Mouse (Mus musculus) heart, adult 8-10 months (tissue): ENCODE measurements at regions not wholly inside any gene's neighbourhood (a gene's known extent, or its start where the extent isn't known, plus 50 kb on each side); places are given as distances from the start of the nearest gene placed in this dataset.

Experiments used
- DNase-seq: peaks from one replicate; pipeline ENCODE4 v3.0.0; 2022; ENCODE audit warnings: low spot score

DNA sequence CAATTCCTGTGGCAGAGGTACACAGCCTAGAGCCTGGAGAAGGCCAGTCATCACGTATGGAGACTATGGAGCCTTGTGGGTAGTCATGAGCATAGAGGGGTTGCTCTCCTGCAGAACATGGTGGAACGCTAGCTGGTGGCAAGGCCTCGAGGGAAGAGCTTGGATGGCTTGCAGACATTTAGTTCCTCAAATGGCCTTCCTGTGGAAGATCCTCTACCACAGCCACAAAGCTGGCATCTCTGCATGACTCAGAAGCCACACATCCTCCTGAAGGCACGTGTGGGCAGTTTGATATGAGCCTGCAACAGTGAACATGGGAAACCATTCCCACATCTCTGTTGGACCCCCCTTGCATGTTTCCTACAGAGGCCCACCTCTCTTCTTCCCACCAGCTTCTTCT, 547.9 kb upstream of the Lrrc6 start:
- no peak for DNase-seq

DNA sequence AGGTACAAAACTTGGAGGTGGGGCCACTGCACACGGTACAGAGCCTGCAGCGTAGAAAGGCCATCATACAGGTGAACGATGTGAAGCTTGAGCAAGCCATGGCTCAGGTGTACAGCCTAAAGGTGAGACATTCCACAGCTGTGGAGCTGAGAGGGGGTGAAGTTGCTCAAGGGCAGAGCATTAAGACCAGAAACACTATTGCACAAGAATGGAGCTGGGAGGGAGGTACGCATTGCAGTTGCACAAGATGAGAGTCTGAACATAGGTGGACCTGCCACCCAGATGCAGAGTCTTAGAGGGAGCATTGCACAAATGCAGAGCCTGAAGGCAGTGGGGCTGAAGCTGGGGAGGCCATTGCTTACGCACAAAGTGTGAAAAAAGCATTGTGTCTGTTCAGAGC, 547.4 kb upstream of the Lrrc6 start:
- no peak for DNase-seq

DNA sequence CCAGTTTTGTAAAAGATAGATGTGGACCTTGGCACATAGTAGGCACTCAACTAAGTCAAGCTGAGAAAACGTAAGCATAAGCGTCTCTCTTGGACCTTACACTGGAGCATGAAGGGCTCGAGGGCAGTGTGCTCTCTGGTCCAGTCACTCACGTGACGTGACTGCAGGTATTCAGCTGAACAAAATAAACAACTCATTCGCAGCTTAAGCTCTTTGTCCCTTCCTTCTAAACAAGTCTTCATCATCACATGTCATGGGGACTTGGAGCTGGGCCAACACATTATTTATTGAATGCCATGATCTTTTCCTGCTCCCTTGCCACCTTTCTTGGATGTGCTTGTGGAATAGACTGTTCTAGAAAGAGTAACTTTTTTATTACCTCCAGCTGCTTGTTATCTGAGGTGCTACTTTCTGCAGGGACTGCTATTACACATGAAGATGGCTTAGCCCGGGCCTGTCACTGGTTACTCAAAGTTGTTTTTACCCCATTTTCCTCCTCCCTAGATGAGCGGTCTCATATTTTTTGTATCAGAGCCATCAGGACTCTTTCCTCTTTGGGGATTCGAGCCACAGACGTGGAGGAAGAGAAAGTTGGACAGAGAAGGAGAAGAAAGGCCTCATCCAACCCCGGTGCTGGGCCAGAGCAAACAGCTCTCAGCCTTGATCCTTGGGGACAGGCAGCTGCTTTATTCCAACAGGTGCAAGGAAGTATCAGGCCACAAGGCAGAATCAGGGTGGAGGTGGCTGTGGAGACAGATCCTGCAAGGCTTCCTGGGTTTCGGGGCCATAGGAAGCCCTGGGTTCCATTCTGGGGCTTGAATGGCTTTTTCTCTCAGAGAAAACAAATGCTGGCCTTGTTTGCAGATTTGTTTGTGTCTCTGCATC, 545.5 kb upstream of the Lrrc6 start:
- no peak for DNase-seq

DNA sequence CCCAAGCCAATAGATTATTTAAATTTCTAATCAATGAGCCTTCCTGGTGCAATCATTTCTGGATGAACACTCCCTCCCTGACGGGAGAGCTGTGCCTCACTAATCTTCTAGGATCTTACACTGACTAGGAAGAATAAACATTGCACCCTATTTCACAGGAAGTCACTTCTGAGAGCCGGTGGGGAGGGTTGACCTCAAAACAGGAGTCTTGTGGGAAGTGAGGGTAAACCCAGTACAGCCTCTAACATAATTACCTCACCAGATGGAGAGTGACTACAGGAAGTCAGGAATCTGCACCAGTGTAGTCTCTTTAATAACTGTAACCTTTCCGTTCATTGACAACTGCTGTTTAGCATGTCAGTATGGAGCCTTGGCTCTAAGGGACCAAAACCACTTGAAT, 544.6 kb upstream of the Lrrc6 start:
- peak; percentile 53 for DNase-seq

DNA sequence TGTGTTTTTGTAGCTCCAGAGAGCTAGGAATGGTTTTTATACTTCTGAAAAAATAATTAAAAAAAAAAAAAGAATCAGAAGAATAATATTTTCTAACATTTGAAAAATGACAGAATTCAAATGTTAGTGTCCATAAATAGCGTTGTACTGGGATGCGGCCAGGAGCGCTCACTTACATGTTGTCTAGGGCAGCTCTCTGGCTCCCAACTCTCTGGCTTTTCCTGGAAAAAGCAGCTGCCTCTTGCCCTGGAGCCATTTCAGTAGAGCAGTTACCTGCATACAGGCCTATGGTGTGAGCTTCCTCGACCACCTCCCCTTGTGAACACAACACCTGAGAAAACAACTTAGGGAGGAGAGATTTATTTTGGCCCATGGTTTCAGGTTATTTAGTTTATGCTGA, 544.1 kb upstream of the Lrrc6 start:
- no peak for DNase-seq

DNA sequence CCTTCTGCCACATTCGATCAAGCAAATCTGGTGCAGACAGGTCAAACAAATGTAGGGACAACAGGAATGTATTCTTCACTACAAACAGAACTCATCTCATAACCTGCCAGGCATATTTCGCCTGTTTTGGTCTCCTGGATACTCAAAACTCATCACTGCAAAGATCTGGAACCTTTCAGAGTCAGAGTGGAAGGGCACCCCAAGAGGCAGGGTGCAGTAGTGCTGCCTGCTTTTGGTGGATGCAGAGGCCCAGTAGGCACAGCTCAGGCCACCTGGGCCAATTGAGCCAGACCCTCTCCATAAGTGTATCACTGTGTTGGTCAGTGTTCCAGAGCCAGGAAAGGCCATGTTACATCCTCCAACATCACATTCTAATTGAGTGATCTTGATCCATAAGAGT, 541.4 kb upstream of the Lrrc6 start:
- no peak for DNase-seq

DNA sequence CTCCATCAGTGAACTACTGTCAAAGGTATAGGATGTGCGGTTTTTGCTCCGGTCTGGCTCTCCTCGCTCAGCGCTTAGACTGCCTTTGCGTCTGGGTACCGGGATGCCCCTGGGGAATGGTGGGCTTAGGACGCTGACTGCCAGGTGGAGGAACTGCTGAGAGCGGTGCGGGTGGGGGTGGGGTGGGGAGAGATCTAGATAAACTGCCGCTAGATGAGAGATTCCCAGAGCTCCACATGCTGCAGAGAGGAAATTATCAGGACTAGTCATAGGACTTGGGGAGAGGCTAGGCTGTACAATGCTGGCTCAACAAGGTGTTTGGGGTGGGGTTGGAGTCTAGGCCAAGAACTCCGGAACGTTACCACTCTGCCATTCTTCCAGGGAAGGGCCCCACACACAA, 539.5 kb upstream of the Lrrc6 start:
- no peak for DNase-seq

DNA sequence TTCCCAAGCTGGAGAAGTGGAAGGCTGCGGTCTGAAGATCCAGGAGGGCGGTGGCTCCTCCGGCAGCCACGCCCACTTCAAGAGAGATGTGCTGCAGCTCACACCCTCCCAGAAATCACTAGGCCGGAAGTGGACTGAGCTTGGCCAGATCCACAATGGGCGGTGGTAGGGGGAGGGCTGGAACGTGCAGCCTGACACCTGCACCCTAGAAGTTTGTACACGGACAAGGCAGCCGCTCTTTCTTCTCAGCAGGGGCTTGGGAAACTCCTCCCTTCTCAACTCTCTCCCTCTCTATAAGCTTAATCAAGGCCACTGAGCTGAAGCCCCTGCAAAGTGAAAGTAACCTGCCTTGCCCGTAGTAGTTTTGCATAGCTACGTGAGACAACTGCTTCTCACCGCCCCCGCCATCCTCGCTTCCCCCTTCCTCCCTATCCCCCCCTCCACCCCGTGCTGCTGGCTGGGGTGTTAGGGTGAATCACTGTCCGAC, 538.8 kb upstream of the Lrrc6 start:
- DNase-seq, result peak; percentile 84

DNA sequence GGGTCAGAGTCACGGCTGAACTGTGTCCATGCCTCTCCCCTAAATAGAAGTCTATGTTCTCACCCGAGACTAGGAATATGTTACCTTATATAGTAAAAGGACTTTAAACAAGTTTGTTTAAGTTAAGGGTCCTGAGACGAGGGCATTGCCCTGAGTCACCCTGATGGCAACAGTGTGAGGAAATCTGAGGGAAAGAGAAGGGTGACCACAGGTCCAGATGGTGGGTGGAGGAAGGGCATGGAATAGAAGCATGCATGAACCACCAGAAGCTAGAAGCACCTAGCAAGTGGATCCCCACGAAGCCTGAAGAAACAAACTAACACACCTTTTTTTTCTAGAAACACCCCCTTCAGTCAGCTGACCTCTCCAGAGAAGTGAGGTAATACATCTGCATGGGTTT, 536.9 kb upstream of the Lrrc6 start:
- no peak for DNase-seq

DNA sequence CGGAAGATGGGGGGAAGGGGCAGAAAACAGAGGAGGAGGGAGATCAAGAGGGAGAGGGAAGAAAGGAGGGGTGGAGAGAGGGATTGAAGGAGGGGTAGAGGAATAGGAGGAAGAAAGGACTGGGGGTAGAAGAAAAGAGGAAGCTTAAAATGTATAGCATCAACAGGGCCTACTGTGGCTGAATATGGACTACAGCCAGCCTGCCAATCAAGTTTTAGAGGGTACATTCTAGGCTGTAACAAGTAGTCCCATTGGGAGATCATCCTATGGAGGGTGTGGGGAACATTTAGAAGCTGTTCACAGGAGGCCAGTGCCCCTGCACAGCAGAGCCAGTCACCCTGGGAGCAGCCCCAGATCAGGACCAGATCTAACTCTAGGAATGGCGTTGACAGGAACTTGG, 535.6 kb upstream of the Lrrc6 start:
- no peak for DNase-seq

DNA sequence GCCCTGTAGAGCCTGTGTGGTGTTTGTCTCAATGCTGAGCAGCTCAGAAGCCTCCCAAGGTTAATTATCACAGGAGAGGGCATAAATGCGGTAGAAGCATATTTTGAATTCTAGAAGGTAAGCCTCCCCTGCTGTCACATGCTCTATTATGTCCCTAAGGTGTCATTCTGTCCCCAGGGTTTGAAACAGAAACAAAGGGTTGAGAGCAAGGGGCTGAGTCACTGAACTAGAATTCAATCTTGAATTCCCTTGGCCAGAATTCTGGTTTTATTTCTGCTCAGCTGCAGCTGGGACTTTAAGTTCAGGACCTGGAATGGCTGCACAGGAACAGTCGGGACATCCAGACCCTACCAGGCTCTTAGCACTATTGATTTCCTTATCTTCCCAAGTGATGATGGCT, 533.2 kb upstream of the Lrrc6 start:
- DNase-seq, result no peak

DNA sequence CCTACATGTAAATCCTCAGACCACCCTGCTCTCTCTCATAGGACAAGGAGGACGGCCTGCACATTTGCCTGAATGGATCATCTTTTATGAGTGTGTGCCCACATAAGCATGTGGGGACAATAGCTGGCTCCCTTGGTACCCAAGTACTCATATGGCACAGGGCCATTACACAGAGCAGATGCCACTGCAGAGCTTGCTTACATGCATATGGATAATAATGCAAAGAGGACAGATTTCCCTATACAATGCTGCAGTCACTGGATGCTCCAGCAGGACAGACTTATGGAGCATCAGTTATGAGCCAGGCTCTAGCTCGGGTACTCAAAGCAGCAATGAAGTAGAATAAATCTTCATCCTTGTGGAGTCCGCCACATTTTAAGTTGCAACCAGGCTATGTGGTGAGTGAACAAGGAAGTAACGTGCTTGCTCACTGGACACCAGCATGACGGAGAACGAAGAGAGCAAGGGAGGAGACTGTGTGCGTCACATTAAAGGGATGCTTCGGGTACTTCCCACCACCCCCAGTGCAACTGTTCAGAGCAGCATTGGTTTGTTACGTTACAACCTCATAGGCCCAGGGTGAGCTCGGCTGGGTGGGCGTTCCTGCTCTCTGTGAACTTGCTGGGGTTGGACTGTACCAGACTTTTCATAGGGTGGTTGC, 531.3 kb upstream of the Lrrc6 start:
- DNase-seq, result no peak

DNA sequence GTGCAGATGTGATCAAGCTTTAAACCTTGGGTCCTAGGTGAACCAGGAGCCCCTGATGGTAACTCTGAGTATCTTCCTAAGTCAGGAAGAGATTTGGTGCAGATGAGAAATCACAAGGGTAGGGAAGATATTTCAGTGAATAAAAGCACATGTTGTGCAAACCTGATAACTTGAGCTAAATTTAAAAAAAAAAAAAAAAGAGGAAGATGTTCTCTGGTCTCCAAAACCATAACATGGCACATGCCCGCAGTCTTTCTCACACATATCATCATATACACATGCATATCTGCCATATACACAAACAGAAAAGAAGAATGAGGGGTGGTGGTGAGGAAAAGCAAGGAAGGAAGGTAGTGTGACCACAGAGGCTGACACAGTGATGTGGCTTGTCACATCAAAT, 530.3 kb upstream of the Lrrc6 start:
- no peak for DNase-seq

DNA sequence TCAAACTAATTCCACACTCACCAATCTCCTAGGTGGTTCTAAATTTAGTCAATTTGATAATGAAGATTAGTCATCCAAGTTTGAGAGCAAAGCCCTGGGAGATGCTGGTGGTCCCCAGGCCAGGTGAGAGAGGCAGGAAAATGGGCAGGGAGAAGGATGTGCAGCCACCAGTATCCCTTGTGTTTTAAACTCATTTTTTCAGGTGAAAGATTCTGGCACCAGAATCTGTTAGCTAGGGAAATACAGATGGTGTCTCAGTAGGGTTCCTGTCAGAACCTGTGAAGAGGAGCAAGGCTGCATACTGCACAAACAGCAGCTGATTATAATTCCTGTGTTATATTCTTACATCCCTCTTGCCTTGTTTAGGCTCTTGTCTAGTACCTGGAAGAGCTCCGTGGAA, 527.5 kb upstream of the Lrrc6 start:
- no peak for DNase-seq

DNA sequence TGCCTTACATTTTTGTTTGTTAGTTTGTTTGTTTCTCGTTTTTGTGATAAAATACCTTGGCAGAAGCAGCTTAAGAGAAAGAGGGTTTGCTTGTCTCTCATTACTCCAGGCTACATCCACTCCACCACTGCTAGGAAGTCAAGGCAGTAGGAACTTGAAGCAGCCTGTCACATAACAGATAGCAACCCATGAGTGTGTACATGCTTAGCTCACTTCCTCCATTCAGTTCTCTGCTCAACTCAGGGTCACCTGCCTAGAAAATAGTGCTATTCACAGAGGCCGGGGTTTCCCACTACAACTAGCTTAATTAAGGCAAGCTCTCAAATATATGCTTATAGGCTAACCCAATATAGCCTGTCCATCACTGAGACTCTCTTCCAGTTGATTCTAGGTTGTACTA, 527.0 kb upstream of the Lrrc6 start:
- no peak for DNase-seq

DNA sequence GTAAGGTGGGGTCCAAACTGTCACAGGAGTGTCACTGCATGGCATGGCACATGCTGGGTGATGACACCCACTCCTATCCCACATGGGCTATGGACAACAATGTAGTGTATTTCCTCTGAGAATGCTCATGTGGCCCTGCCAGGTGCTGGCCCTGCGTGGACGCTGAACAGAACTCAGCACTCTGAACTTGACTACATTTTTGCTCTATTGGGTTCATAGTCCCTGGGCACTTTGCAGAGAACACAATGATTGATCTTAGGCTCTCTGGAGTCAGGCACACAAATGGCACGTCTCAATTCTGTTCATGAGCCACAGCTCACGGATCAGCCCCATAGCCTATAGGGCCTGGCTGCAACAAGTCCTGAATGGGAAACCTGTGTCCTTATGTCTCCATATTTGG, 525.0 kb upstream of the Lrrc6 start:
- no peak for DNase-seq

DNA sequence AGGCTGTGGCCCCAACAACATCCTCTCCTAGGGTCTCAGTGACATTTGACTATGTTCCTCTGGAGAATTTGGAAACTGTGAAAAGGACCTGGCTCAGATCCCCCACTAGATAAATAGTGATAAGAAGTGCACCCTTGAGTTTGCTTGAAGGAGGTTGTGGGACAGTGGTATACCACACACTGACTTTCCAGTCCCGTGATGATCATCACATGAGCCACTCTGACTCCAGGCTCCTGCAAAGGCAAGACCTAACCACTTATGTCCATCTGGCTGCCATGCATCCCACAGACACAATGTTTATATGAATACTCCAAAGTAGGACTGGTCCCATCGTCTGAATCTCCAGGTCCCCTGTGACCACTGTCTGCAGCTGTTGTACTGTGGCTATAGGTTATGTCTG, 523.7 kb upstream of the Lrrc6 start:
- no peak for DNase-seq

DNA sequence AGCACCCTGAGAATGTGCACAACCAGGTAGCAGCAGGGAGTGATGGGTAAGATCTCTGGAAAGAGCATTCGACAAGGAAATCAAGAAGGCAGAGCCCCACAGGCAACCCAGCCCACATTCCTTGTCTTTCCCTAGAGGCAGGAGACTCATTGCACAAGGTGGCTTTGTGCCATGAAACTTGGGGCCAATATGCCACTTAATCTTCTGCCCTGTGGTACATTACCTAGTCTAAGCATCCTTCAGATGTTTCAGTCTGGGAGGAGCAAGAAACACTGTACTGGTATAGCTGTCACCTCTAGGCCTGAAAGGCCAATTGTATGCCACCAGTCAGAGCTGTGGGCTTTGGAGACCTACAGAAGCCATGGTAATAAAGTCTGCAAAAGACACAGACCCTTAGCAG, 522.4 kb upstream of the Lrrc6 start:
- DNase-seq, result no peak

DNA sequence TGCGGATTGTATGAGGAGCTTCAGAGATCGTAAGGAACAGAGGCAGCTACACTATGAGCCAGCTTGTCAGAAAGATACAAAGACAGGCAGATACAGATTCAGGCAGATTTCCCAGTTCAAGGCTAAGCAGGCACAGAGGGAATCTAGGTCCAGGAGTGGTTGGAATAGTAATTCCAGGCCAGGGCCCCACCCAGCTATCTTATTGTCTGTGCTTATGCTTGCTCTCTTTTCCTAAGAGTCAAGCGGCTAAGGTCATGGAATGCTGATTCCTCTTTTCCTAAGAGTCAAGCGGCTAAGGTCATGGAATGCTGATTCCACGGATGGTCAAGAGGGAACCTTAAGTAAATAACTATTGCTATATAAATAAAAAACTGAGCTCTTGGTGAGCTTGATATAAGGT, 520.7 kb upstream of the Lrrc6 start:
- DNase-seq, result no peak

DNA sequence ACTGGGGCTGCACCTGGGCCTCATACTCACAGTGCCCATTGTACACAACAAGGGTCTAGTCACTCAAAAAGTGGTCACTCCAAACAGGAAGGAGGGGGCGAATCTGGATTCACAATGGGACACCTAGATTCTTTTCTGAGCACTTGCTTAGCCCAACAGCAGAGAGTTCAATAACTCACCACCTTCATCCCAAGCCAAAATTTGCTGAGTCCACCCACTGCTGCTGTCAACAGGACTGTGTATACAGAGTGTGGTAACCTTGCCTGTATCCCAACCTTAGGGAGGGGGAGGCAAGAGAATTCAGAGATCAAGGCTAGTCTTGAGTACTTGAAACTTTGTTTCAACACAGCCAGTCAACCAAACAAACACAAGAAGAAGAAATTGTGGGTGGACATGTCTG, 519.2 kb upstream of the Lrrc6 start:
- no peak for DNase-seq

DNA sequence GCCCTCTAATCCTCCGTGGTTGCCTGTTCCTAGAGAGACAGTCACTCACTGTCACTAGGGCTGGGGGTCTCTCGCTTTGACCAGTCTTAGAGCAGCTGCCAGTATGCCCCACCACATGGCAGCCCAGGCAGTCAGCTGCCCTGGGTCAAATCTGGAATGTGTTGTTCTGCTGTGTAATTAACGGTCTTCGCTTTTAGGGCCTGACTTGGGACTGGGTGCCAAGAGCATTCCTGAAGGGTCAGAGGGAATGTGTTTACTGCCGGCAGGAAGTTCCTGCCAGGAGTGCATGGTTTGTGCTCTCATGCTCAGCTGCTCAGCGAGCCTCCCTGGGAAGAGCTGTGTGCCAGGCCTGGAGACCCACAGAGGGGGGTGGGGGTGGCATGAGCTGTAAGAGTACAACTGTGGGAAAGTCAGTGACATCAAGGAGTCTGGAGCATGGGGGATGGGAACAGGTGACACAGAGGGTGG, 518.5 kb upstream of the Lrrc6 start:
- DNase-seq, result no peak
